Mouse (Mus musculus) gastrocnemius, postnatal 10 days (tissue): Measurements from ENCODE around the gene Ccdc81. TPM values are rescaled to one million over a fixed set of nuclear protein-coding genes. Genes with fewer than 3 reads are reported as not detected.
A peak's percentile ranks its signal among the peaks of the same experiment; 100 is the strongest.

Source experiments
- DNase-seq: peaks from one replicate; pipeline ENCODE4 v3.0.0; 2021; ENCODE audit warnings: mixed read lengths
- long read RNA-seq, 2 experiments: library from polyadenylated mRNA; stranded (forward); transcript quantifications; one replicate each; pipeline ENCODE4 v2.0.0; 2021
- total RNA-seq, 2 experiments: library from RNA; stranded (reverse); gene quantifications; 2 replicates each; pipeline ENCODE4 v1.2.3; 2021

Ccdc81 gene
- under 1 TPM in 1 of 2 experiments, not detected in 1; 0.09 TPM for total RNA-seq
- long read RNA-seq, experiment 1 = 0 reads
- long read RNA-seq, experiment 2 = 0 reads

- no peak for DNase-seq
Measured at GRCm38 (mm10) chr7:89903442-89904343, at the start of gene Ccdc81. Gene Ccdc81 (minus strand): TSS chr7:89903629.

GRCm38 (mm10) chr7:89949403-89949802 lies 46.0 kb upstream of the Ccdc81 start:
- no peak for DNase-seq

GRCm38 (mm10) chr7:89948026-89948425 lies 44.6 kb upstream of the Ccdc81 start:
- peak; percentile 27 for DNase-seq

- DNase-seq = peak; percentile 88
Measured at GRCm38 (mm10) chr7:89940571-89941463, 37.4 kb upstream of the Ccdc81 start, which contains the start of gene Hikeshi. Gene Hikeshi (minus strand): TSS chr7:89941204.

GRCm38 (mm10) chr7:89939497-89940353 lies 36.3 kb upstream of the Ccdc81 start:
- DNase-seq = no peak

- DNase-seq = no peak
Measured at GRCm38 (mm10) chr7:89923441-89924180, 20.2 kb upstream of the Ccdc81 start.

GRCm38 (mm10) chr7:89917776-89918175 lies 14.3 kb upstream of the Ccdc81 start:
- DNase-seq = no peak

GRCm38 (mm10) chr7:89916711-89917110 lies 13.3 kb upstream of the Ccdc81 start:
- no peak for DNase-seq

GRCm38 (mm10) chr7:89913432-89914158 lies 10.2 kb upstream of the Ccdc81 start:
- no peak for DNase-seq

GRCm38 (mm10) chr7:89912356-89912755 lies 8.9 kb upstream of the Ccdc81 start:
- no peak for DNase-seq

- no peak for DNase-seq
Measured at GRCm38 (mm10) chr7:89909711-89910110, 6.3 kb upstream of the Ccdc81 start.

- no peak for DNase-seq
Measured at GRCm38 (mm10) chr7:89908899-89909621, 5.6 kb upstream of the Ccdc81 start.

- no peak for DNase-seq
Measured at GRCm38 (mm10) chr7:89908421-89908820, 5.0 kb upstream of the Ccdc81 start.

GRCm38 (mm10) chr7:89907950-89908349 lies 4.5 kb upstream of the Ccdc81 start:
- peak; percentile 80 for DNase-seq

GRCm38 (mm10) chr7:89903007-89903406 lies 422 bp downstream of the Ccdc81 start:
- no peak for DNase-seq

- DNase-seq = peak; percentile 23
Measured at GRCm38 (mm10) chr7:89891856-89892255, 11.6 kb downstream of the Ccdc81 start.

GRCm38 (mm10) chr7:89891412-89891811 lies 12.0 kb downstream of the Ccdc81 start:
- no peak for DNase-seq

- DNase-seq = no peak
Measured at GRCm38 (mm10) chr7:89884551-89884950, 18.9 kb downstream of the Ccdc81 start.

GRCm38 (mm10) chr7:89879686-89880085 lies 23.7 kb downstream of the Ccdc81 start:
- peak; percentile 11 for DNase-seq

- DNase-seq = no peak
Measured at GRCm38 (mm10) chr7:89867221-89867620, 36.2 kb downstream of the Ccdc81 start.
